Mouse (Mus musculus) activated CD4-positive, CD25-positive, alpha-beta regulatory T cell, adult 4 months (primary cell): ENCODE measurements at regions not wholly inside any gene's neighbourhood (a gene's known extent, or its start where the extent isn't known, plus 50 kb on each side); places are given as distances from the start of the nearest gene placed in this dataset.
A peak's percentile ranks its signal among the peaks of the same experiment; 100 is the strongest.

Experiments used
- ATAC-seq: one replicate; pipeline ENCODE4 v1.8.0; 2017

GRCm38 (mm10) chr9:33222066-33222805 is 586.2 kb downstream of the Ets1 start:
- no peak for ATAC-seq

- no peak for ATAC-seq
Observed at GRCm38 (mm10) chr9:33233699-33234131, 597.7 kb downstream of the Ets1 start.

- no peak for ATAC-seq
Observed at GRCm38 (mm10) chr9:33238190-33238589, 602.2 kb downstream of the Ets1 start.

- no peak for ATAC-seq
Observed at GRCm38 (mm10) chr9:33238846-33239245, 602.8 kb downstream of the Ets1 start.

GRCm38 (mm10) chr9:33240506-33240905 is 604.5 kb downstream of the Ets1 start:
- no peak for ATAC-seq

GRCm38 (mm10) chr9:33240914-33241635 is 605.1 kb downstream of the Ets1 start:
- ATAC-seq = no peak

GRCm38 (mm10) chr9:33246932-33247331 is 610.9 kb downstream of the Ets1 start:
- ATAC-seq = peak; percentile 28

GRCm38 (mm10) chr9:33258241-33258640 is 622.2 kb downstream of the Ets1 start:
- no peak for ATAC-seq

GRCm38 (mm10) chr9:33260171-33260570 is 624.1 kb downstream of the Ets1 start:
- ATAC-seq = no peak

- no peak for ATAC-seq
Observed at GRCm38 (mm10) chr9:33289381-33289780, 653.4 kb downstream of the Ets1 start.

GRCm38 (mm10) chr9:33292116-33292515 is 656.1 kb downstream of the Ets1 start:
- ATAC-seq = no peak

- ATAC-seq = no peak
Observed at GRCm38 (mm10) chr9:33295925-33296324, 659.9 kb downstream of the Ets1 start.

DNA sequence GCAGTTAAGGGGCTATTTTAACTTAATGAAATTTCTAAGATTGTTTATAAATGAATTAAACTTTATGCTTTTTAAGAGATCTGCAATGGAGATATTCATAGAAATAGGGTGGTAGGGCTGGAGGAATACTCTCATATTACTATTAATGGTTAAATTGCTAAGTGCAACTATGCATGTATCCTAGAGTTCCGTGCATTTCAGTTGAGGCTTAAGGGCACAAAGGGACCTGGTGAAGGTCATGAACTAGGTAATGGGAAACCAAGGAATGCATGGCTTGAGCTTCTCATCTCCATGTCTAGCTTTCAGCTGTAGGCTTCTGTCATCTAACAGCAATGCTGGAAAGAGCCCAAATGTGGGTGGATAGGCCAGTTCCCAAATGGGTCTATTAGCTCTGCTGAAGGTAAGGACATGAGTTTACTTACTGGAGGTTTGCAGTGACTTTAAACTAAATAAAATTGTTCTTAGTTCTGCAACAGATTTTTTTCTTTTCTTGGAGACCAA is 683.6 kb downstream of the Ets1 start:
- no peak for ATAC-seq

DNA sequence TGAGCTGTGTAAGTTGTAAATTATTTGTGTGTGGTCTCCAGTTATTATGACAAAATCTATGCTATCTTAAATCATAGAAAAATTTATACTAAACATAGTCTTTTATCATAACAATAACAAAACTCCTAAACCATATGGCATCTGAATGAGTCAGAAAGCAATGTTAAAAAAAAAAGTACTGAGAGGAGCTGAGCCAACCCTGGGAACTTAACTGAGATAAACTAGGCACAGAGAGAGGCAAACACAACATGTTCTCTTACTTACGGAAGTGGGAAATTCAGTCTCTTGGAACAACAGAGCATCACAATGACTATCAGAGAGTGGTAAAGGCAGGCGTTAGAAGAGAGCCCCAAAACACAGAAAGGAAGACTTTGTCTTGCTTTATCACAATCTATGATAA is 691.7 kb downstream of the Ets1 start:
- ATAC-seq = no peak

GRCm38 (mm10) chr9:33350258-33350657 is 714.2 kb downstream of the Ets1 start:
- no peak for ATAC-seq

DNA sequence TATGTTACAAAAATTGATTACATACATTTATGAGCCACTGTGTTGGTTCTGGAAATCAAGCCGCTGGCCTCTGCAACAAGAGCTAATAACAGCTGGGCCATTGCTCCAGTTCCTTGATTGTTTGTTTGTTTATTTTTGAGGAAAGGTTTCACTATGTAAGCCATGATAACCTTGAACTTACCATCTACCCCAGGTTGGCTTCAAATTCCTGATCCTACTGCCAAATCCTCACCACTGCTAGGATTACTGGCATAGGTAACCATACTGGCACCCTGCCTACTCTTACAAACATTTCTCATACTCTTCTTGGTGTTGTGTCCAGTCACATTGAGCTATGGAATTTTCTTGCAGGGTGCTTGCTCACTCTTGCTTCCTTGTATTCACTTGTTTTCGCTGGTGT is 720.6 kb downstream of the Ets1 start:
- no peak for ATAC-seq

DNA sequence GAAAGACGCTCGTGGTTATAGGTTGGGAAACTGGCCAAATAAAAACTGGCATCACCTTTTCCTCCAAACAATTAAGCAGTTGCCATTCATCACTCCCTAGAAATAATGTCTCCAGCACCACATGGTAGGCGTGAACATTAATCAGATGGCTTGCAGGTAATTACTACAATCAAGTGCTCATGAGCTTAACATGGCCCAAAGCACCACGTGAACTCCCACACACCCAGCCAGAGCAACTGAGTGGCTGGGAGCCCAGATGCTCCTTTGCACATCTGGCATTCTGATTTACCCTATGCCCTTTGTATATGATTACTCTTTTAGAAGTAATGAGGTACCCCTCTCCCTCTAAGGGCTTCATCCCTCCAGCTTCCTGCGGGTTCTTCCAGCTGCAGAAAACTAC is 724.9 kb downstream of the Ets1 start:
- ATAC-seq = no peak

DNA sequence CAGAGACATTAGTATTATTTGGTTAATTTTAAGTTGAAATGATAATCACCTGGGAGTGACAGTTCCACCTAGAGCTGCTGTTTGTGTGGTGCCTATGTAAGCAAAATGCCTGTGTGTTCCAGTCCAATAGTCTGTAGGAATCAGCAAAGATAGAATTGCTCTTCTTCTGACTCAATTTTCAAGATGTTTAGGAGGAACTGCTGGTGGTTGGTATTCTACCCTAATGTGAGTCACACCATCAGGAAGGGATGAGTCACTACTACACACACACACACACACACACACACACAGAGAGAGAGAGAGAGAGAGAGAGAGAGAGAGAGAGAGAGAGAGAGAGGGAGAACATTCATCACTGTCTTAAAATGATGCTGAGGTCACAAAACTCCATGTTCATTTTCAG is 753.1 kb downstream of the Ets1 start:
- ATAC-seq = no peak

DNA sequence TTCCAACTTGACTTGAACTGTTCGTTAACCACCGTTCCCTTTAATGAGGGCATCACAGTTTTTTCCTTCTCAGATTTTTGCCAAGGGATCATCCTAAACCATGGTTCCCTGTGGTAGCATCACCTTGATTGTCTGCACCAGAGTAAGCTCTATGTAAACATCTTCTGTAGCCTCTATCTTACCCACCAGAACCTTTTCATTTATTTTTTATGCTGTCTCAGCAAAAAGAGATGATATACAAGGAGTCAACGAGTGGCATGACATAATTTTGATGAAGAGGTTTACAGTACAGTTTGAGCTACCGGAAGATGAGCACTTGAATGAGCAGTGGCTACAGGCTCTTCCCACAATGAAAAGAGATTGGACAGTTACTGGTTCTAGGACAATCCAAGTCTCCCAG is 768.7 kb downstream of the Ets1 start:
- ATAC-seq = no peak

DNA sequence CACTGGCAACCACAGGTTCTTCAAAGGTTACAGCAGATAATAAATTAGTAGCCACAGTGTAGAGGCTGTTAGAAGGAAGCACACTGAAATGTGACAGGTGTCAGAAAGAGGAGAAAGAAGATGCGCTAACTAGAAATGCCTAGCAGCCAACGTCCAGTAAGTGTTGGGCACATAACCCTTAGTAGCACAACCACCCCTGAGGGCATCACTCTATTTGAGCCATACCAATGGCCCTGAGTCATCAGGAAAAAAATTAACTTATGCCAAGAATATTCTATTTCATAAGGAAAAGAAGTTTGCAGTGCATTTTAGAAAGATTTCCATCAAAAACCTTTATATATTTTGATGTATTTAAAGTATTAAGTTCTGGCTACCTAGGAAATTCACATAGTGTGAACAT is 771.5 kb downstream of the Ets1 start:
- ATAC-seq = no peak

DNA sequence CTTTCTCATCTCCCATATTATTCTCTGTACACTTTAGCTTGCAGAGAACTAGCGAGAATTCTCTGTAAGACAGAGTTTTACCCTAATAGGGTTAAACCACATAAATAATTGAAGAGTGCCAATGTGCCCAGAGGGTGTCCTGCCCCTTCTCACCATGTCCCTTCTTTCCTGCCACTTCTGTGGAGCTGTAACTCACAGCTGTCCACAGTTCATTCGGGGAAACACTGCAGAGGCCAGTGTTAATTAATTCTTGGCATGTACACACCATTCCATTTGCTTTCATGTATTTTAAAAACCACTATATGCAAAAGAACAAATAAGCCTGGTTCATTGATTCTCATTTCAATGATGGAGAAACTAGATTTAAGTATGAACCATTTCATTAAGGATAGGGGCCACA is 787.8 kb downstream of the Ets1 start:
- ATAC-seq = no peak

GRCm38 (mm10) chr9:33436459-33436858 is 800.4 kb downstream of the Ets1 start:
- ATAC-seq = no peak

DNA sequence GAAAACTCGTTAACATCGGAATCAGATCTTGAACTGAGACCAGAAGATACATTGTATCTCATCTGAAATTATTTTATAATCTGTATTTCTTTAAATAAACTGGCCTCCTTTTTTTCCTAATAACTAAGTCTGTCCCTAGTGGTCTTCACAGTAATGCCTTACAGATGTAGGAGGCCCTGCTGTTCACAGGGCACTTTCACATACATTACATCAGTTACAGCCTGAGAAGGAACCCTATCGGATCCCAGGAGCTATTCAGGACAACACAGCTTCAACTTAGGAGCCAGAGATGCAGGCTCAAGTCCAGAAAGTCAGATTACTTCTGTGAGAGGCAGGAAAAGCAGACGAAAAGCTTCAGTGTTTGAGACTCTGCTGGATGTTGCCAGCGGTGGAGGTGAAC is 806.2 kb downstream of the Ets1 start:
- no peak for ATAC-seq

DNA sequence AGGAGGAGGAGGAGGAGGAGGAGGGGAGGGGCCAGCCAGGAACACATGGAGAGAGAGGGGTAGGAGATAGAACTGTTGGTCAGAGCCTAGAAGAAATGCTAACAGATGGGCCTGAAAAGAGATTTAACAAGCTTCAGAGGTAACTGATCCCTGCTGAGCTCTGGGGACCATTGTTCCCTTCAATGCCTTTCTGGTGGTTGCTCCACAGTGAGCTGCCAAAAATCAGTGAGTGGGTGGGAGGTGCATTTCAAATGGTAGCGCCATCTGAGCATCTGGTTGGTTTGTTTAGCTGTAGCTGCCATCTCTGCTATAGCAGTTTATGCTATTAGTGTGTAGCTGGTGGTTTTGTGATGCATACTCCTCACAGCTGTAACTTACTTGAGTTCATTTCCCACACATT is 809.9 kb downstream of the Ets1 start:
- ATAC-seq = no peak
